Mouse (Mus musculus) E14TG2a.4 (cell line): ENCODE measurements around the gene Iqck.

Experiments used
- H3K27me3 ChIP-seq: 2 replicates; pipeline ENCODE4 v1.6.1; 2014; ENCODE audit warnings: low read length, control low read depth; ENCODE audit not compliant: insufficient read depth
- H3K36me3 ChIP-seq: 2 replicates; pipeline ENCODE4 v1.6.1; 2014; ENCODE audit warnings: low read length, control low read depth; ENCODE audit not compliant: insufficient read depth
- H3K4me1 ChIP-seq: replicated peaks from 2 replicates; pipeline ENCODE4 v1.6.1; 2014; ENCODE audit warnings: low read depth, low read length, control low read depth
- H3K4me3 ChIP-seq: replicated peaks from 2 replicates; pipeline ENCODE4 v1.5.1; 2014; ENCODE audit warnings: mild to moderate bottlenecking, low read length
- H3K9me3 ChIP-seq: 2 replicates; pipeline ENCODE4 v1.6.1; 2014; ENCODE audit warnings: low read length, control low read depth
- CTCF ChIP-seq: conservative IDR thresholded peaks from 2 replicates; pipeline ENCODE4 v1.5.1; 2014; ENCODE audit warnings: low read length
- NANOG ChIP-seq: IDR thresholded peaks from 2 replicates; pipeline ENCODE4 v1.6.1; 2014; ENCODE audit warnings: borderline replicate concordance, low read length, mixed read lengths
- POU5F1 ChIP-seq: IDR thresholded peaks from 2 replicates; pipeline ENCODE4 v1.6.1; 2014; ENCODE audit warnings: low read length, borderline replicate concordance

Gene Iqck

DNA sequence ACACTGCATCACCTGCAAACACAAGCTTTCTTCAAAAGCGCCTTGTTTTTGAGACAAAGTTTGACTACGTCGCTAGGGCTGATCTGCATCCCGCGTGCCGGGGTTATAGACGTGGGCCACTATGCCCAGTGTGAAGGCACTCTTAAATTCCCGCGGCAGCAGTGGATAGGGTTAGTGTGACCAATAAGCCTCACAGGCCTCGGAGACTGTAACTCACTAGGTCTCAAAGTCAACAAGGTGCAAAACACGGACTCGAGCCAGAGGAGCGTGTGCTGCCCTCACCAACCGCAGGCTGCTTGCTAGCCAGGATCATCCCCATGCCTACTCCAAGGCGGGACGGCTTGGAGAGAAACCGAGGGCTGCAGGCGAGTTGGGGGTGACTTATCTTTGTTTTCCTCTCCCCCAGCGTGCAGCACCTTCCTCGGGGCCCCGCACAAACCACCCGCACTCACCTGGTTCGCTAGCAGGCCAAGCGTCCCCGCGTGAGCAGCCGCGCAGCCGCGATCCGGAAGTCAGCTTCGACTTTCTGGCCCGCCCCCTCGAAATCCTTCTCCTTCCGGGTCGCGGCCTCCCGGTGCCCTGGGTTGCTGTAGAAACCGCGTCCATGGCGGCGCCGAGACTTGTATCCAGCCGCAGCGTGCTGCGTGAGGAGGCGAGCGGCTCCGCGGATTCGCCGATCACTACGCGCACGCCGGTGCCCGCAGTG, at the start of gene Iqck:
Iqck (plus strand) TSS at position 582 of the 706 bp plus-strand sequence.
- Histone ChIP-seq H3K36me3 (peaks cover 52% of the 10 kb centered on the region), H3K27me3 (no peaks in the 10 kb centered on the region), H3K4me3 (peak within 1 kb of the TSS; percentile 92), H3K9me3 (no peaks in the 10 kb centered on the region), H3K4me1 (peaks cover 53% of the 10 kb centered on the region)
- TF ChIP-seq NANOG (no peak), POU5F1 (no peak), CTCF (no peak)

DNA sequence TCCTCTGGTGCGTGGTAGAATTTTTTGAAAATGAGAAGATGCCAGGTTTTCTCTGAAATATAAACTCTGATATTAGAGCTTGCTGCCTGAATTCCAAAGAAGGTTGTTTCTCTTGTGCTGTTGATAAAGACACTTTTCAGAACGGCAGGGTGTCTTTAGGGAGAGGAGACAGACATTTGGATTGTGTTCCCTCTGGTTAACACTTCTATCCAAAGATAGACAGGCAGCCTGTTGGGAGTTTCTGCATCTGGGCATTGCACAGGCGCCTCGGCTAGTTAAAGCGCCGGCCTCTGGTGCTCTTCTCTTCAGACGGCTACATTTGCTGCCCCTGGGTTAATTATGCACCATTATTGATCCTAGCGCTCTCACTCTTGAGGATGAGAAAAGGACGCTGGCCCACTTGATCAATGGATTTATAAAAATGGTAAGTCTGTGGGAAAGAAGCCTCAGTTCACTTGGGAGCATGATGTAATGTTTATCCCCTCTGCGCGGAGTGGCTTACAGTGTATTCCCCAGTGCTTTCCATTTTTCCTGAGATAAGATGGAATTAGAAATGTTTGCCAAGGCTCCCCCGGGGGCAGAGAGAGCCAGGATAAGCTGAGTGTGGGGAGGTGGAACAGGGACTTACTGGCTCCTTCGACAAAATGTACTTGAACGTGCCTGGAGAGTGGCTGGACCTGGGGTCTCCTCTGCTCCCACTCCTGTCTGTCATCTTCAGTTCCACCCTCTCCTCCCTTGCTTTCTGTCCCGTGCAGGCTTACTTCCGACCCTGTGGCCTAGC, 48.7 kb upstream of the Iqck start:
- no peak for TF ChIP-seq CTCF
- no peak for TF ChIP-seq POU5F1
- TF ChIP-seq NANOG: no peak
- Histone ChIP-seq H3K4me3 (no peak overlapping the region), H3K9me3 (no peaks in the 10 kb centered on the region), H3K4me1 (peaks cover 8% of the 10 kb centered on the region; the same call in 1 of the 2 replicates), H3K36me3 (peaks cover 27% of the 10 kb centered on the region), H3K27me3 (no peaks in the 10 kb centered on the region)

DNA sequence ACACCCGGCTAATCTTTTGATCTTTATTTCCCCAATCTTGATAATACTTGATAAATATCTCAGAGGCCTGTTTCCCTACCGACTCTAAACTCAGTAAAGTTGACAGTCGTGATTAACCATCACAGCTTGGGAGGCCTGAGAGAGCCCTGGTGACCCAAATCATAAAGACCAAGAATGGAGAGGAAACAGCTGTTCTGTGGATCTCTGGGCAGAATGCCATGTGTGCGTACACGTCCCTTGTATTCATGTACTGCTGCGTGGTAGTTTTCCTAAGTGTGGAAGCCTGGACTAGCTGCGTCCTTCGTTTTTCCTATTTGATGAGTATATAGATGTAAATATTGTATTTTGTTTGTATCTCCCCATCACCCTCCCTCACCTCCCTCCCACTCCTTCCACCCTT, 47.7 kb upstream of the Iqck start:
- H3K4me3 ChIP-seq: no peak overlapping the region
- H3K36me3 ChIP-seq: peaks cover 20% of the 10 kb centered on the region
- no peaks in the 10 kb centered on the region for H3K9me3 ChIP-seq
- peaks cover 10% of the 10 kb centered on the region; the same call in 1 of the 2 replicates for H3K4me1 ChIP-seq
- no peaks in the 10 kb centered on the region for H3K27me3 ChIP-seq
- TF ChIP-seq CTCF (no peak), POU5F1 (no peak), NANOG (no peak)

DNA sequence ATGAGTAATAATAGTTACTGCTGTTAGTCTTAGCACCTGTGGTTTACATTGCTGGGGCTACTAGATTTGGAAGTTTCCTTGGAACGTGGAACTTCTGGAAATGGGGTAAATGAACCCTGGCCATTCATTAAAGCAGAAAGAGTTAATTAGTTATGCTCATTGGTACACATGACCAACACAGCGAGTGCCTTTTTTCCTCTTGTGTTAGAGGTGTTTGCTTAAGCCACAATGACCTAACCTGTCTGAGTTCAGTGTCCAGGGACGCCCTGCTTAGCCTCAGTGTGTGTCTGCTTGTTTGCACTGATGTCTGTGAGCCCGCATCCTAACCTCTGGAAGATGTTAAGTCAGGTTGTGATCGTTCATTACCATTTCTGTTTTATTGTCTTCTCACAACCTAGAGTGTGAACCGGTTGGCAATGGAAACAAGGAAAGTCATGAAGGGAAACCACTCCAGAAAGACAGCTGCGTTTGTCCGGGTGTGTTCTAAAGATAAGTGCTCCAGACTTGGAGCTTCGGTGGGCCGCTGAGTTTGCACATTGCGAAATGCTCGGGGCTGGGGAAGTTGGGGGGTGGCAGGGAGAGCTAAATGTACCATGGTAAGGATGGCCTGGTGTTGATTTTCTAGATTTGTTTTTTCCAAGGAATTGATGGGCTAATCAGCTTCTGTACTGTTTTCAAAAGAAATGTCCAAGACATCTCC, 44.0 kb upstream of the Iqck start:
- H3K4me3 ChIP-seq: no peak overlapping the region
- peaks cover 5% of the 10 kb centered on the region; the same call in 1 of the 2 replicates for H3K4me1 ChIP-seq
- no peaks in the 10 kb centered on the region for H3K9me3 ChIP-seq
- peaks cover 38% of the 10 kb centered on the region for H3K36me3 ChIP-seq
- TF ChIP-seq NANOG: no peak
- TF ChIP-seq CTCF: no peak
- H3K27me3 ChIP-seq: no peaks in the 10 kb centered on the region

DNA sequence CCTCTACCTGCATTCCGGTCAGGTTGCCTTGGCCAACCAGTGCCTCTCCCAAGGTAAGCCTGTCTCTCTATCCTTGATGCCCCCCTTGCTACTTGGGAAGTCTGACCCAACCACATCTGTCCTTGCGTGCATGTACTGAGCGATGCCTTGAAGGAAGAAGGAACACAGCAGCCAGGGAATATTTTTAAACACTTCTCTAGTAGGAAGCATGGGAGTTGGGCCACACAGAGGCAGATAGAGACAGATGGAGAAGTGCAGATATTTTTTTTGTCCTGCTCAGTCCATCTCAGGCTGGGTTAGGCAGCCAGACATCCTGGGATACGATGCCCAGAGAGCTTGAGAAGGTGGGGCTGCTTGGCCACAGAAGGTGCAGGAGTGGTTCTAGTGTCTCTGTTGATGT, 42.0 kb upstream of the Iqck start:
- no peaks in the 10 kb centered on the region for H3K9me3 ChIP-seq
- no peaks in the 10 kb centered on the region for H3K27me3 ChIP-seq
- H3K4me1 ChIP-seq: peaks cover 23% of the 10 kb centered on the region
- TF ChIP-seq NANOG (no peak), CTCF (no peak), POU5F1 (no peak)
- H3K36me3 ChIP-seq: peaks cover 41% of the 10 kb centered on the region
- no peak overlapping the region for H3K4me3 ChIP-seq

DNA sequence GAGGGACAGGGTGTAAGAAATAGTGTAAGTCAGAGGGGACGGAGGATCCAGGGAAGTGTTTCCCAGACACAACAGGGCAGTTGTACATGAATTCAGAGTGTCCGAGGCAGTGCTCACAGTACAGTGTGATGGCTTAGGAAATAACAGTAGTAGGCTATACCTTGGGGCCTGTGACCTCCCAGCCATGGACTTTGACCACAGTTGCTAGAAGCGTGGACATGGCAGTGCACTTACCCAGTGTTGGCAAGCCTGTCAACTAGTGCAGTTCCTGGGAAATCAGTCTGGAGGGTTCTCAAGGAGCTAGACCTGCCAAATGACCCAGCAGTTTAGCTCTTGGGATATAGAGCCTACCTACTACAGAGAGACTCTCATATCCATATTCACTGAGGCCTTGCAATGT, 39.3 kb upstream of the Iqck start:
- no peak for TF ChIP-seq NANOG
- TF ChIP-seq CTCF: no peak
- no peak for TF ChIP-seq POU5F1

DNA sequence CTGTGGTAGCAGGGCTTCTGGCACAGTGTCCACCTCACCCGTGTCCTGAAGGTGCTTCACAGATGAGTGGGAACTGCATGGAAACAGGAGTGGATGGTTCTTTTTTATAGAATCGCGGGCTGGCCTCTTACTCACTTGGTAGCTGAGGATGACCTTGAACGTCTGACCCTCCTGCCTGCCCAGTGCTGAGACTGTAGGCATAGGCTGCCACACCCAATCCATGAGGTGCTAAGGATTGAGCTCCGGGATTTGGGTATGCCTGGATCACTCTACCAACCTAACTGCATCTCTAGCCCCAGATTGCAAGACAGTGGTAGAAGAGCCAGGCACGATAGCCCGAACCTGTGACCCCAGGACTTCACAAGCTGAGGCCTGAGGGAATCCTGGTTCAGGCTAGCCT, 37.8 kb upstream of the Iqck start:
- peak overlapping the region; percentile 35 for H3K4me3 ChIP-seq
- TF ChIP-seq CTCF (no peak), POU5F1 (no peak), NANOG (no peak)
- no peaks in the 10 kb centered on the region for H3K9me3 ChIP-seq
- no peaks in the 10 kb centered on the region for H3K27me3 ChIP-seq
- peaks cover 45% of the 10 kb centered on the region for H3K36me3 ChIP-seq
- peaks cover 62% of the 10 kb centered on the region for H3K4me1 ChIP-seq

More for the DNA sequence above, 39.3 kb upstream of the Iqck start:
- Histone ChIP-seq H3K4me3 (no peak overlapping the region), H3K27me3 (no peaks in the 10 kb centered on the region), H3K4me1 (peaks cover 48% of the 10 kb centered on the region), H3K36me3 (peaks cover 45% of the 10 kb centered on the region), H3K9me3 (no peaks in the 10 kb centered on the region)

DNA sequence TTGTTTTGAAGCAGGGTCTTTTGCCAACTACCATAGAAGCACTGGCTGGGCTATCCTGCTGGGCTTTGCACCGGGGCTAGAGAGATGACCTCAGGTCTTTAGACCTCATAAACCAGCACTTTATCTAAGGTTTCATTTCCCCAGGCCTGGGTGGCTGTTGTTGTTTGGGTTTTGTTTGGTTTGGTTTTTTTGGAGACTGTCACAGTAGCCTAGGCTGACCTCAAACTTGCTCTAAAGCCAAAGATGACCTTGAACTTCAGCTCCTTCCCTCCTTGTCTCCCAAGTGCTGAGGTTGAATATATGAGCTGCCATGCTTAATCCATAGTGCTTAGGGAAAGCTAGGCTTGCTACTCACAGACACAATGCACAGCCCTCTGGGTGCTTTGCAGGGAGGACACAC, 35.9 kb upstream of the Iqck start:
- Histone ChIP-seq H3K9me3 (no peaks in the 10 kb centered on the region), H3K4me1 (peaks cover 80% of the 10 kb centered on the region), H3K27me3 (no peaks in the 10 kb centered on the region), H3K4me3 (no peak overlapping the region), H3K36me3 (peaks cover 32% of the 10 kb centered on the region)
- TF ChIP-seq CTCF: no peak
- TF ChIP-seq NANOG: no peak
- no peak for TF ChIP-seq POU5F1
